Mouse (Mus musculus): Measurements from ENCODE around the gene Ston2. TPM values are rescaled to one million over a fixed set of nuclear protein-coding genes. Genes with fewer than 3 reads are reported as not detected.

The Ston2 gene
- total RNA-seq, 2 experiments from 2014 or later, result 33.4 to 34.7 TPM

GRCm38 (mm10) chr12:91675937-91676336 is 112.2 kb downstream of the Ston2 start:
- DNase-seq (ENCODE audit: low spot score in 2 of 2), result no peak
- Histone ChIP-seq H3K27ac (no peak overlapping the region), H3K4me3 (no peak overlapping the region)
- no peak for TF ChIP-seq CTCF (conservative IDR thresholded peaks at IDR 0.05)

- peak; percentile 72 for TF ChIP-seq CTCF (conservative IDR thresholded peaks at IDR 0.05)
- no peak for DNase-seq (ENCODE audit: low spot score in 2 of 2)
- Histone ChIP-seq H3K27ac (peak overlapping the region; percentile 69), H3K4me3 (no peak overlapping the region; the same call in 1 of the 2 replicates)
Observed at GRCm38 (mm10) chr12:91673141-91673540, 115.0 kb downstream of the Ston2 start.

GRCm38 (mm10) chr12:91672528-91672927 is 115.7 kb downstream of the Ston2 start:
- TF ChIP-seq CTCF (conservative IDR thresholded peaks at IDR 0.05), result no peak
- no peak overlapping the region for H3K4me3 ChIP-seq
- peak; percentile 45 to 59 for DNase-seq (ENCODE audit: low spot score in 2 of 2)
- H3K27ac ChIP-seq, result peak overlapping the region; percentile 69

GRCm38 (mm10) chr12:91668529-91669245 is 119.5 kb downstream of the Ston2 start:
- DNase-seq (ENCODE audit: low spot score in 2 of 2), result no peak
- Histone ChIP-seq H3K27ac (no peak overlapping the region), H3K4me3 (no peak overlapping the region)
- no peak for TF ChIP-seq CTCF (conservative IDR thresholded peaks at IDR 0.05)

GRCm38 (mm10) chr12:91667741-91668140 is 120.4 kb downstream of the Ston2 start:
- no peak for DNase-seq (ENCODE audit: low spot score in 2 of 2)
- Histone ChIP-seq H3K4me3 (no peak overlapping the region), H3K27ac (no peak overlapping the region)
- no peak for TF ChIP-seq CTCF (conservative IDR thresholded peaks at IDR 0.05)

- TF ChIP-seq CTCF (conservative IDR thresholded peaks at IDR 0.05), result no peak
- H3K4me3 ChIP-seq, result no peak overlapping the region
- no peak overlapping the region for H3K27ac ChIP-seq
- no peak for DNase-seq (ENCODE audit: low spot score in 2 of 2)
Observed at GRCm38 (mm10) chr12:91666607-91667006, 121.6 kb downstream of the Ston2 start.

GRCm38 (mm10) chr12:91665431-91665830 is 122.8 kb downstream of the Ston2 start:
- no peak for DNase-seq (ENCODE audit: low spot score in 2 of 2)
- TF ChIP-seq CTCF (conservative IDR thresholded peaks at IDR 0.05), result no peak
- no peak overlapping the region for H3K4me3 ChIP-seq
- no peak overlapping the region for H3K27ac ChIP-seq

GRCm38 (mm10) chr12:91663260-91663659 is 124.9 kb downstream of the Ston2 start:
- DNase-seq (ENCODE audit: low spot score in 2 of 2), result no peak
- Histone ChIP-seq H3K4me3 (no peak overlapping the region), H3K27ac (no peak overlapping the region)
- no peak for TF ChIP-seq CTCF (conservative IDR thresholded peaks at IDR 0.05)

- DNase-seq (ENCODE audit: low spot score in 2 of 2), result no peak
- H3K4me3 ChIP-seq, result no peak overlapping the region
- H3K27ac ChIP-seq, result no peak overlapping the region
- no peak for TF ChIP-seq CTCF (conservative IDR thresholded peaks at IDR 0.05)
Observed at GRCm38 (mm10) chr12:91662844-91663243, 125.3 kb downstream of the Ston2 start.

- no peak for DNase-seq (ENCODE audit: low spot score in 2 of 2)
- no peak for TF ChIP-seq CTCF (conservative IDR thresholded peaks at IDR 0.05)
- Histone ChIP-seq H3K27ac (no peak overlapping the region), H3K4me3 (no peak overlapping the region)
Observed at GRCm38 (mm10) chr12:91660640-91661417, 127.4 kb downstream of the Ston2 start.

- peak in 1 of 2 experiments; percentile 19 for DNase-seq (ENCODE audit: low spot score in 2 of 2)
- TF ChIP-seq CTCF (conservative IDR thresholded peaks at IDR 0.05), result no peak
- no peak overlapping the region for H3K27ac ChIP-seq
Observed at GRCm38 (mm10) chr12:91654399-91655122, 133.6 kb downstream of the Ston2 start.

GRCm38 (mm10) chr12:91648426-91648825 is 139.8 kb downstream of the Ston2 start:
- DNase-seq (ENCODE audit: low spot score in 2 of 2), result no peak
- Histone ChIP-seq H3K4me3 (no peak overlapping the region), H3K27ac (no peak overlapping the region)
- TF ChIP-seq CTCF (conservative IDR thresholded peaks at IDR 0.05), result no peak

More at GRCm38 (mm10) chr12:91654399-91655122, 133.6 kb downstream of the Ston2 start:
- H3K4me3 ChIP-seq, result no peak overlapping the region
